Mouse (Mus musculus) liver, embryonic 14.5 days (tissue): ENCODE measurements around the gene Gm7075. TPM values are rescaled to one million over a fixed set of nuclear protein-coding genes. Genes with fewer than 3 reads are reported as not detected.
"Not testable (repeated sequence)": the region's sequence is repeated elsewhere in the genome, so short reads cannot be mapped to it uniquely, and the experiment has no call there.

Experiments
- ATAC-seq: fragments of 200-750 bp; cut with Nextera tagmentation; 2 replicates; pipeline ENCODE4 v1.8.0; 2017; ENCODE audit warnings: moderate number of reproducible peaks, mild to moderate bottlenecking, moderate library complexity; ENCODE audit not compliant: insufficient read depth
- DNase-seq, 3 experiments: peaks; one replicate each; pipeline ENCODE4 v3.0.0-alpha.2; 2012 to 2013; ENCODE audit warnings: low read depth in 3 of 3, low spot score in 3 of 3
- H3K27ac ChIP-seq: fragments of 300-500 bp; sonication (generic); 2 replicates; pipeline ENCODE4 v1.5.1; 2014; ENCODE audit warnings: moderate library complexity, mild to moderate bottlenecking, control low read depth, inconsistent platforms
- H3K27me3 ChIP-seq: fragments of 300-500 bp; sonication (generic); 2 replicates; pipeline ENCODE4 v1.6.1; 2014; ENCODE audit warnings: mild to moderate bottlenecking, low read length, moderate library complexity; ENCODE audit not compliant: control insufficient read depth, insufficient read depth
- H3K36me3 ChIP-seq: fragments of 300-500 bp; sonication (generic); replicated peaks from 2 replicates; pipeline ENCODE4 v1.6.1; 2014; ENCODE audit warnings: low read depth; ENCODE audit not compliant: control insufficient read depth, insufficient read depth
- H3K4me1 ChIP-seq, 2 experiments: fragments of 200-500 bp in 1 of 2; fragments of 300-500 bp in 1 of 2; sonication (generic) in 1 of 2; replicated peaks; 2 replicates each; pipeline ENCODE4 v1.6.1; 2012 to 2014; ENCODE audit warnings: antibody characterized with exemption in 1 of 2, inconsistent platforms in 1 of 2, low read length in 1 of 2; ENCODE audit not compliant: control insufficient read depth in 2 of 2, insufficient read depth in 2 of 2
- H3K4me2 ChIP-seq: fragments of 300-500 bp; sonication (generic); 2 replicates; pipeline ENCODE4 v1.6.1; 2014; ENCODE audit warnings: low read depth, mild to moderate bottlenecking, control low read depth, moderate library complexity
- H3K4me3 ChIP-seq, 2 experiments: fragments of 200-500 bp in 1 of 2; fragments of 300-500 bp in 1 of 2; sonication (generic) in 1 of 2; 2 replicates each; pipeline ENCODE4 v1.5.1; 2012 to 2014; ENCODE audit warnings: low read depth in 2 of 2, low read length in 2 of 2, mild to moderate bottlenecking in 2 of 2, control low read depth in 1 of 2, inconsistent platforms in 1 of 2, moderate library complexity in 1 of 2; ENCODE audit not compliant: insufficient read depth in 1 of 2
- H3K9ac ChIP-seq: fragments of 300-500 bp; sonication (generic); replicated peaks from 2 replicates; pipeline ENCODE4 v1.6.1; 2014; ENCODE audit warnings: mild to moderate bottlenecking, control low read depth, moderate library complexity
- H3K9me3 ChIP-seq: fragments of 300-500 bp; sonication (generic); 2 replicates; pipeline ENCODE4 v1.6.1; 2016; ENCODE audit warnings: low read length, mixed read lengths; ENCODE audit not compliant: control insufficient read depth
- CTCF ChIP-seq: IDR thresholded peaks from 2 replicates; pipeline ENCODE4 v1.5.1; 2016; ENCODE audit warnings: antibody characterized with exemption, low read depth, control low read depth
- EP300 ChIP-seq: IDR thresholded peaks from 2 replicates; pipeline ENCODE4 v1.6.1; 2016; ENCODE audit warnings: antibody characterized with exemption, low read depth
- WGBS: fragments of 180-500 bp; shearing (Covaris S2); extraction: QIAGEN DNeasy Blood & Tissue Kit; methylation state at CpG from one replicate; pipeline ENCODE4 v1.1.7; 2014; ENCODE audit not compliant: insufficient replicate concordance; 5-methylcytosine and 5-hydroxymethylcytosine counted together
- polyA plus RNA-seq, 2 experiments: library from polyadenylated mRNA; depleted of rRNA in 1 of 2; stranded (reverse) in 1 of 2; unstranded in 1 of 2; fragments of >200 nt; fragmentation: Nextera tagmentation in 1 of 2; extraction: Ambion mirVana in 1 of 2; gene quantifications; 2 replicates each; pipeline versions ENCODE4 v1.2.1 to v1.2.3; 2012 to 2014

Gm7075 gene
- polyA plus RNA-seq, 2 experiments: not detected

- TF ChIP-seq EP300 (no peak), CTCF (no peak)
- WGBS: 56% methylated on average over 4 of the region's 4 CpGs
- ATAC-seq (no peak), DNase-seq (no peak)
- no peaks in the 10 kb centered on the region for H3K27me3 ChIP-seq
- no peak overlapping the region for H3K27ac ChIP-seq
- H3K4me2 ChIP-seq: no peak overlapping the region
- no peak overlapping the region for H3K9ac ChIP-seq
- no peaks in the 10 kb centered on the region for H3K36me3 ChIP-seq
- H3K9me3 ChIP-seq: no peaks in the 10 kb centered on the region
- no peaks in the 10 kb centered on the region for H3K4me1 ChIP-seq
- no peak overlapping the region for H3K4me3 ChIP-seq
These were observed 32.3 kb upstream of the Gm7075 start for GRCm38 (mm10) chr10:63453926-63454325.

- not testable (repeated sequence) for H3K27ac ChIP-seq, H3K4me1 ChIP-seq, H3K36me3 ChIP-seq, H3K4me3 ChIP-seq, H3K4me2 ChIP-seq, H3K9ac ChIP-seq, H3K27me3 ChIP-seq, H3K9me3 ChIP-seq
- DNase-seq (peak in 1 of 3 experiments; percentile 22), ATAC-seq (peak; percentile 93)
- WGBS: 54% methylated on average over 13 of the region's 13 CpGs
These were observed 23.2 kb upstream of the Gm7075 start for GRCm38 (mm10) chr10:63444602-63445387.

DNA sequence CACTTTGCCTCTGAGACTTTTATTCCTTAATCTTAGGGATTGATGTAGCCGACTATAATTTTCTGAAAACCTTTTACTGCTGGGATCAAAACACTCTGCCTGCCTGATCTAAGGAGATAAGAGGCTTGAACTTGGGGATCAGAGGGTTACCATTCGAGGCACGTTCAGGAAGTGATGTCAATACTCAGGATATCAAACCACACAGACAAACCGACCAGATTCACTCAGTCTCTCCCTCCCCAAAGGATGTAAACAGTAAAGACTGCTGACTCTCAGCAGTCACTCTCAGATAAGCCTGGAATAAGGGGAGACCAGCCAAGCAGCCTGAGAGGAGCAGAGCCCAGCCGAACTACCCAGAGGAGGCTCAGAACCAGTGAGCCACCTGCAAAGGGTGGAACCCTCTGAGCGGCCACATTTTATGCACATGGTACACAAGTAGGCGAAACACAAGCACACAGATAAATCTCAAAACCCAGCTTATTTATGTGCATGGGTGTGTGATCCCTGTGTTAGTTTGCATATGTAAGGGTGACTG is 18.2 kb upstream of the Gm7075 start:
- 0 out of 4 replicates have a peak, but pooled peaks cover 0 to 2% of the 10 kb centered on the region in 2 experiments for H3K4me1 ChIP-seq
- no peak overlapping the region for H3K4me3 ChIP-seq
- H3K9ac ChIP-seq: no peak overlapping the region
- DNase-seq (no peak), ATAC-seq (no peak)
- H3K27ac ChIP-seq: no peak overlapping the region
- no peak overlapping the region for H3K4me2 ChIP-seq
- H3K27me3 ChIP-seq: no peaks in the 10 kb centered on the region
- TF ChIP-seq EP300 (no peak), CTCF (no peak)
- 36% methylated on average over 7 of the region's 7 CpGs for WGBS
- no peaks in the 10 kb centered on the region for H3K36me3 ChIP-seq
- H3K9me3 ChIP-seq: no peaks in the 10 kb centered on the region

DNA sequence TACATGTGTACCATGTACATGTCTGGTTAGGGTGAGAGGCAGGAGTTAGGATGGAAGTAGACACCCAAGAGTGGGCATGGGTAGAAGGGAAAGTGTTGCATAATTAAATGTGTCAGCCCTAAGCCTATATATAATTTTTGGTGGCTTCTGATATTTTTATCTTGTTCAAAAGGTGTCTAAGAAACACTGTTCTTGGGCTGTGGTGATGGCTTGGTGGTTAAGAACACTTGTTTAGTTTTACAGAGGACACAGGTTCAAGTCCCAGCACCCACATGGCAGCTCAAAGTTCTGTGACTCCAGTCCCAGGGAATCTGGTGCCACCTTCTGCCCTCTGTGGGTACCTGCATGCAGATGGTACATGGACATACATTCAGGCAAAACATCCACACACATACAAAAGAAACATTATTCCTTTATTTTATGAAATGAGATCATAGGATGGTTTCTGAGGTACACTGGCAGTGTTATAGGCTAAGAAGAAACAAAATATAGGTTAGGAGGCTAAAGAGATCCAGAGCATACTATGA is 17.2 kb upstream of the Gm7075 start:
- Histone ChIP-seq H3K9ac (no peak overlapping the region), H3K36me3 (no peaks in the 10 kb centered on the region), H3K9me3 (no peaks in the 10 kb centered on the region), H3K4me2 (no peak overlapping the region), H3K4me1 (0 out of 4 replicates have a peak, but pooled peaks cover 0 to 2% of the 10 kb centered on the region in 2 experiments), H3K27me3 (no peaks in the 10 kb centered on the region), H3K27ac (no peak overlapping the region), H3K4me3 (no peak overlapping the region)
- no peak for ATAC-seq
- DNase-seq: no peak
- TF ChIP-seq CTCF (peak; percentile 33), EP300 (no peak)

DNA sequence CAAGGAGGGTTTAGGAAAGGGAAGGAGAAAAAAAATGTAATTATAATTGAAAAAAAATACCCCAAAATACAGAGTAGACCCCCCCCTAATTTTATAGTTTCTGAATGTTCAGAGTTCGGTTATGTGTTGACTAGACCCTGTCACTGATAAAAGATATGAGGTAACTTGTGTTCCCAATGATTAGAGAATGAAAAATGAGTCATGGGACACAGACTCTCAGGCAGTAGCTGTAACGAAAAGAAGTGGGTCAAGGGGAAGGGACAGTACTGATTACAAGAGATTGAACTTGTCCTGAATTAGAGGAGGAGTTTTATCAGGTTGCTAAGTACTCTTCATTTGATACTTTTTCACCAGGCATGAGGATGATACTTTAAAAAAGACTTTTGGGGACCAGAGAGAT is 11.3 kb upstream of the Gm7075 start:
- H3K27ac ChIP-seq: no peak overlapping the region
- no peak overlapping the region for H3K4me2 ChIP-seq
- no peaks in the 10 kb centered on the region for H3K9me3 ChIP-seq
- no peak overlapping the region for H3K9ac ChIP-seq
- H3K36me3 ChIP-seq: no peaks in the 10 kb centered on the region
- DNase-seq (no peak), ATAC-seq (no peak)
- H3K4me1 ChIP-seq: peaks cover 3 to 4% of the 10 kb centered on the region in 2 experiments; a peak in 2 of 4 replicates
- H3K4me3 ChIP-seq: no peak overlapping the region
- TF ChIP-seq EP300: no peak
- no peak for TF ChIP-seq CTCF
- no peaks in the 10 kb centered on the region for H3K27me3 ChIP-seq
- WGBS: 20% methylated on average over 2 of the region's 2 CpGs
